Mouse (Mus musculus): Measurements from ENCODE around the gene Zmiz2.

GRCm38 (mm10) chr11:6420283-6420703 is 31.4 kb downstream of the Zmiz2 start:
- TF ChIP-seq CTCF (IDR thresholded peaks at IDR 0.05; ENCODE audit: low read depth) (no peak), EP300 (IDR thresholded peaks at IDR 0.05; ENCODE audit: low read depth) (no peak)
